Mouse (Mus musculus) liver (tissue): Measurements from ENCODE around the gene Spag8.

ENCODE experiments used
- DNase-seq: peaks from one replicate; pipeline ENCODE4 v3.0.0-alpha.2; 2020; ENCODE audit warnings: mixed read lengths

Gene Spag8

DNA sequence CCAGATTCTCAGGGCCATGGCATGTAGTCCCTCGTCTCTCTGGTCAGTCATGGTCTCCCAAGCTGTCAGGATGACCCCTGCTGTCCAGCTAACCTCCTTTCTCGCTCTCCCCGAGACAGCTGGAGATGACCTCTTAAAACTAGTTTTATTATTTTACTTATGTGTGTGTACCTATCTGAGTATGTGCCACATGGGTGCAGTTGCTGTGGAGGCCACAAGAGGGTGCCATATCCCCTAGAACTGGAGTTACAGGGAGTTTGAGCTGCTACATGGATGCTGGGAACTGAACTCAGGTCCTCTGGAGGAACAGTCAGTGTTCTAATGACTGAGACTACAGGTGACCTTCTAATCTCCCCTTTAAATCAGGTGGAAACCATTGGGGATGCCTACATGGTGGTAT, 3.6 kb downstream of the Spag8 start:
- no peak for DNase-seq

DNA sequence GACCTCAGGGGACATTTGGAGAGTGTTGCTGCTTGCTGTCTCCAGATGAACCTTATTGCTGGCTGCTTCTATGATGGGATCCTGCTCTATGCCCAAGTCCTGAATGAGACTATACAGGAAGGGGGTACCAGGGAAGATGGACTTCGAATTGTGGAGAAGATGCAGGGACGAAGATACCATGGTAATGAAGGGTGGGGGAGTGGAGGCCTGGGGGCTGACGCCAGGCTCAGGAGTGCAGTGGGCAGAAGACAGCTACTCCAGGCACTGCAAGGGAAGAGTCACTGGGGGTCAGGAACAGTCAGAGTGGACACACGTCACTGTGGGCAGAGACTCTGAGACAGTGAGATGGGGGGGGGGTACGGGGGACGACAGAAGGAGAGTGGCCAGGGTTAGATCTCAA, 12.9 kb downstream of the Spag8 start:
- no peak for DNase-seq

DNA sequence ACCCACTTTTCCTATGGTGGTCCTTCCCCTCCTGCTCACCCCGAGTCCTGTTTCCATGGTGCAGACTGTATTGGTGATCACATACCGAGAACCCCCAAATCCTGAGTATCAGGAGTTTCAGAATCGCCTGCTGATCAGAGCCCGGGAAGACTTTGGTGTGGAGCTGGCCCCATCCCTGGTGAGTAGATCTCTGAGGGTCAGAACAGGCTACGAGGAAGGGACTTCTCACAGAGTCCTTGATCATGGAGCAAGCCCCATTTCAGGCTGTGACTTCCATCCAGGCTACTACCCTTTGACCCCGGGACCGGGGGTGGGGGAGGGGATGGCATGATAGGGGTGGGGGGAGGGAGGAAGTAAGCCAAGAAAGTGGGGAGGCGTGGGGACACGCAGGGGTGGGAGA, 13.3 kb downstream of the Spag8 start:
- no peak for DNase-seq

DNA sequence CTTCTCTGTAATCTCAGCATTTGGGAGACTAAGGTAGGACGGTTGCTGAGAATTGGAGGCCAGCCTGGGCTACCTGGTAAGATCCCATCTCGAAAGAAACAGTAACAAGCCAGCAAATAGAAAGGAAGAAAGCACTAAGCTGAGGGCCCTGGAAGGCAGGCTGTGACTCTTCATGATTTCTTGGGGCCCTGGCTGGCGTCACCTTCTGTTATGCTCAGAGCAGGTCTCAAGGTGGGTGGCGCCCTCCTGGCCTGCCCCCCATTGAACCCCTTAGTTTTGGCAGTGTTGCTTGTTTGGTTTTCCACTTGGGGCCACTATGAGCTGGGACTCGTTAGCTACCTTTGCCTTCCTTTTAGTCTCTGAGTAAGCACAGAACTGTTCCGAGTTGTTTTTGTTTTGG, 16.6 kb downstream of the Spag8 start:
- DNase-seq, result no peak

DNA sequence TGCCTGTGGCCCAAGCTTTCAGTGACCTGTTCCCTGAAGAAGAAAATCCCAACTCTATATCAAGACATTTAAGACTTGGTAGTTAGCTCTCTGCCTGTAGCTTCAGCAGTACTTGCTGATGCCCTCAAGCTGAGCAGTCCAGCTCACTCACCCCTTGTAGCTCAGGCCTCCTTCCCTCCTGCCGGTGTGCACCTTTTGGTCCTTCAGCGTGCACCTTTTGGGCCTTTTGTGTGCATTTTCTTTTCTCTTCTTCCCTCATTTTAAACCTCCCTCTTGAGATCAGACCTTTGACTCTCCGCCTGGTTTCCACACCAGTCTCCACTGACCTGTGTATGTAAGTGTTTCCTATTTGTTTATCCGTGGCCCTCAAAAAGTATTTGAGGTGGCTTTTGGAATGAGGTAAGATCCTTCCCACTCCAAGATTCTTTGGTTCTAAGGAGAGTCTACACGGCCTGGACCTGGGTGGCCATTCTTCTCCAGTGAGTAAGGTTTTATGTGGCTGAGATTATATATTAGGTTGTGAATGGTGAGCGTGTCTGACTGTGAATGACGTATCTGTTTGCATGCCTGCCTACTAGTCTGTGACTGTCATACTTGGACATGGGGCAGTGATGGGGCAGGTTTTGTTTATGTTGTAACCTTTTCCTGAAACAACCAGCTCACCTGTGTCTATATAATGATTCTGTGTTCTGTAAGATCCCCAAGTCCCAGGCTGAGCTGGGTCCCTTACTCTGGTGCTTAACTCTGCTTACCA, 18.6 kb downstream of the Spag8 start:
- no peak for DNase-seq

DNA sequence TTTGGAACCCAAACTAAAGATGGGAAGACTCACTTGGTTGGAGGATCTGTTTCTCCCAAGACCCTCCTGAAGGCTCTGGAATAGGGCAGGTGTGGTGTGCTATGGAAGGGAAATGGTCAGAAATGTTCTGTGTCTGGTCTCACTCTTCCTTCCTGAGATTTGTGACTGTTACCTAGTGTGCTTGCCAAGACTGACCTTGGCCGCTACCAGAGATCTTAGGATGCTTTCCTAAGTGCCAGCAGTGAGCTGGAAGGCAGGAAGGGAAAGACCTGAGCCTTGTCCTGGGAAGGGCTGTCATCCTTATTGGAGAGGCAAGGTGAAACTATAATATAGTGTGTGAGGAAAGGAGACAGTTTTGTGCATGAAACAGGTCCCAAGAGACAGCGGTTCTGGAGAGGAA, 19.7 kb downstream of the Spag8 start:
- no peak for DNase-seq

DNA sequence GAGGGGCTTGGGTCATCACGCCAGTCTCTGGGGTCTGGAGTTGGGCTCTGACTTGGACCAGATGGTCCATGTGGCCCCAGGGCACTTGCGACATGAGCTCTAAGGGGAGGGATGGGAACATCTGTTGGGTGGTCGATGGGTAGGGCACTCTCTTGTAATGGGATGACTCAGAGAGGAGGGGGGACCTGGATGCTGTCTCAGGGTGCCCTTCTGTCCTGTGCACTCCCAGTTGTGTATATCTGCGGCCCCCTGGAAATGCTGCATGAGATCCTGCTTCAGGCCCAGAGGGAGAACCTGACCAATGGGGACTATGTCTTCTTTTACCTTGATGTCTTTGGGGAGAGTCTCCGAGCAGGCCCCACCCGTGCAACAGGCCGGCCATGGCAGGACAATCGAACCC, 20.1 kb downstream of the Spag8 start:
- DNase-seq, result no peak

DNA sequence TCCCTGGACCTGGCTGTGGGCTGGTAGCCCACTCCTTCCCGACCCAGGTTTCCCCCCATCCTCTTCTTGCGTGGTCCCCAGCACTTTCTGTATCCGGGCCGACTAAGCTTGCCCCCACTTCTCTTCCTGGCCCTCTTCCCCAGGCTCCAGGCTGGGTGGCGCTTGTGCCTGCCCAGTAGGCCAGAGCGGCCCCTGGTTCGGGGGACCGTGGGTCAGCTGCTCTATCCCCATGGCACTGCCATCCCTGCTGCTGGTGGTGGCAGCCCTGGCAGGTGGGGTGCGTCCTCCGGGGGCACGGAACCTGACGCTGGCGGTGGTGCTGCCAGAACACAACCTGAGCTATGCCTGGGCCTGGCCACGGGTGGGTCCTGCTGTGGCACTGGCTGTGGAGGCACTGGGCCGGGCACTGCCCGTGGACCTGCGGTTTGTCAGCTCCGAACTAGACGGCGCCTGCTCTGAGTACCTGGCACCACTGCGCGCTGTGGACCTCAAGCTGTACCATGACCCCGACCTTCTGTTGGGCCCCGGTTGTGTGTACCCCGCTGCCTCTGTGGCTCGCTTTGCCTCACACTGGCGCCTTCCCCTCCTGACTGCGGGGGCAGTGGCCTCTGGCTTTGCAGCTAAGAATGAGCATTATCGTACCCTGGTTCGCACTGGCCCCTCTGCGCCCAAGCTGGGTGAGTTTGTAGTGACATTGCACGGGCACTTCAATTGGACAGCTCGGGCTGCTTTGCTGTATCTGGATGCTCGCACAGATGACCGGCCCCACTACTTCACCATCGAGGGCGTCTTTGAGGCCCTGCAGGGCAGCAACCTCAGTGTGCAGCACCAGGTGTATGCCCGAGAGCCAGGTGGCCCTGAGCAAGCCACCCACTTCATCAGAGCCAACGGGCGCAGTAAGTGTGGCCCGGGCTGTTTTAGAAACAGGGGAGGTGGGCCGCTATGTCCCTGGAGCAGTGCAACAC, 21.2 kb downstream of the Spag8 start:
- no peak for DNase-seq

DNA sequence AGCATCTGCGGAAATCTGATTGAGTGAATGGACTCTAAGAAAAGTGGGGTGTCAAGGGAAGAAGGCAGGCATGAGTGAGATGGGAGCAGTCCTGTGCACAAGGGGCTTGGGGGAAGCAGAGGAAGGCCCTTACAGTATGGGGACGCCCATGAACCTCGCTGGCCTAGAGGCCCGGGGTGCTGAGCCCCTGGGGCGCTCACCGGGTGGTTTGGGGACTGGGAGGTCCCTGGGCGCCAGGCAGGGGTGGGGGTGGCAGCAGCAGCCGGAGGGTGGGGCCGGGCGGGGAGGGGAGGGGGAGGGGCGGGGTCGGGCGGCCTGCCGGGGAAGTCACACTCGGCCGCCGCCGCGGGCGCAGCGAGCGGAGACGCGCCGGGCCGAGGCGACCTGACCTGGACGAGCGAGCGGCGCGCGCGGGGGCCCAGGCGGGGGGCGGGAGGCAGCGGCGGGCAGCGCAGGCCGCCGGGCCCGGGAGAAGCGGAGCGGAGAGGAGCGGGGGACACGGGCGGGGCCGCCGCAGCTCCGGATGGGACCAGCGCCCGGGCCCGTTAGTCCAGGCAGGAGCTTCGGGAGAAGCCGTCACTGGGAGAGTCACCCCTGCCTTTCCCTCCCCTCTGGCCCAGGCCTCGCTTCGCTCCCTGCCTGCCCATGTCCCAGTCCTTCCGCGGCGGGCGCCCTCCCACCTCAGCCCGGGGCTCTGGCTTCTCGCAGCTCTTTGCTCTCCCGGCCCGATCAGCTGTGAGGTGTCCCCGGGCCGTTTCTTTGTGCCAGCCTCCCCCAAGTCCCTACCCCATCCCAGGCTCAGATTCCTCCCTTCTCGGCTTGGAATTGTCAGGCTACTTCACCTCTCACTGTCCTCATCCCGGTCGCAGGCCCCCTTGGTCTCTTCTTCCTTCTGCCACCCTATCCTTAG, 22.1 kb downstream of the Spag8 start, which contains the start of gene Npr2:
Gene Npr2, plus strand, starts transcription at position 890 of the 910 bp plus-strand sequence.
- peak; percentile 59 for DNase-seq

DNA sequence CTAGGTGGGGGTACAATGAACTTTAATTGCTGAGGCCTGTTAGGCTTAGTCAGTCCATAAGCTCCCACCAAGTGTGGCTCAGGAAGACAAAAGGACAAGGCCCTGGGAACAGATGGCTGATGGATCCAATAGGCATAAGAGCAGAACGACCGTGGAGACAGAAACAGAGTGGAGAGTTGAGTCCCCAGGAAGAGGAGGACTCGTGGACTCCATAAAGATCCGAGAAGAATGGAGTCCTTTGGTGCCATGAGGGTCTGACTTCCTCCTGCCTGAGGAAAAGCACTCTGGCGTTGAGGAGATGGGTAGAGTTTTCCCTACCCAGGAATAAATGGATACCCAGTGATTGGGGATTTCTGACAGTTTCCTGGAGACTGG, 22.7 kb downstream of the Spag8 start:
- DNase-seq, result no peak

DNA sequence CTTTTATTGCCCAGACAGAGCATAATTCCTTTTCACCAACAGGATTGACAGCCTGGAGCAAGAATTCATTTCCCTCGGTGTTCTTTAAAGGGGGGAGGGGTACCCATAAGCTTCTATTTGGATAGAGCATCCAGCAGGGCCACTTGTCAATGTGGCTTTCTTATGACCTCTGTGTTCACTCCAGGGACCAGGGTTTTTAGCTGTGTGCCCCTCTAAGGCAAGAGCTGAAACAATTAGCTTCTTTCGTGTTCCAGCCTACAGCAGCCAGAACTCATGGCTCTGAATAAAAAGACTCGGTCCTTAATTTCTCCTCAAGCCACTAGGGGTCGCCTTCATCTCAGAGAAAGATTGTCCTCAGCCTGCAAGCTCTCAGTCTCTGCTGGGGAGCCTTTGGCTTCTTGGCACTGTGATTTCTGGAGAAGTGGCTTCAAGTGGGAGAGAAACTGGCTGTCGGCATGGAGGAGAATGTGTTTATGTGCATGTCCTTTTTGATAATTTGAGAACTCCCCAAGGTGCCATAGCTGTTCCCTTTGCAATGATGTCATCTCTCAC, 23.3 kb downstream of the Spag8 start:
- peak; percentile 71 for DNase-seq

DNA sequence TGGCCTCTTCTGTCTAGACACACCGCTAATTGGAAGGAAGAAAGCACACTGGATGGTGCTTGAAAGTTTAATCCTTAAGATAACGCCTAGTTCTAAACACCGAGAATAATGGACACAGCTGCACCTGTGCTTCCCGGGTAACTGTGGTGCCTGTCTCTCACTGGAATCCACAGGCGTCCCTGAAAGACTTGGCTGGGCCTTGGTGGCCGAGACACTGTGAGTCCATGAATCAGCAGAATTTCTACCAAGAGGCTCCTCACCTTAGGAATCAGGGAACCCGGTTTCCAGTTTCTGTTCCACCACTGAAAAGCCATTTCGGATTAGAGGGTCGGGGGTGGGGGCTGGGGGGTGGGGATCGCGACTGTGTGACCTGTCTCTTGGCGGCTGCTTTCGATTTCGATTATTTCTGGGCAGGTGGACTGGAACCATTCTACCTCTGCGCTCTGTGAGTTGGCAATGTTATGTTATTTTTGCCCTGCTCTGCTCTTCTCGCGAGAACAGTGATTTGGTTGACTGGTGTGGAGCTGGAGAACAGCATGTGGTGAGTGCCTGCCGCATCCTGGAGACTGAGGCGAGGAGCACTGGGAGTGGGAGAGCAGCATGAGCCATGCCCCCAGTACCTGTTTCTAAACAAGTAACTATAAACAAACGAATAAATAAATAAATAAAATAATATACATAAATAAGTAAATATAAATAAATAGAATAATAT, 24.1 kb downstream of the Spag8 start:
- DNase-seq, result peak; percentile 43

DNA sequence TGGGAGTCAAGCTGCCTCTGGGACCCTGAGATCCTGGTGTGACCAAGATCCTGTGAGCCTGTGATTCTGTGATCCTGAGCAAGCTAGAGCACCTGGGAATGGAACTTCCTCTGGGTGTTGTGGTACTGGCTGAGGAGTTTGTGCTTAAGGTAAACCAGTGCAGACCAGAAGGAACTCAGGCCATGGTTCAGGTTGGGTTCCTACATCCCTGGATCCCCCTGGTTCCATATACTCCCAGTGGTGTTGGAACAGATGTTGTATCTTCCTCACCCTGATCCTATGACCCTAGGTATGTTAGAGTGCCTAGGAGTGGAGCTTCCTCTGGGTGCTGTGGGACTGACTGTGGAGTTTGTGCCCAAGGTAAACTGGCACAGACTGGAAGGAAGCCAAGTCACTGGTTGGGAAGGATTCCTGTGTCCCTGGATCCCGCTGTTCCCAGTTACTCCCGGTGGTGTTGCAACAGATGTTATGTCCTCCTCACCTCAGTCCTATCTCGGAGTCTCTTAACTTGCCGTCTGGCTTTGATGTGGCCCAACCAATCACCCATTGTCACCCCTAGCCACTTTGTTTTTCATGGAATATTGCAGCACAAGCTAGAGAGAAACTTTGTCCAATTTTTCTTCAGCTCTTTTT, 33.1 kb downstream of the Spag8 start:
- DNase-seq, result no peak

DNA sequence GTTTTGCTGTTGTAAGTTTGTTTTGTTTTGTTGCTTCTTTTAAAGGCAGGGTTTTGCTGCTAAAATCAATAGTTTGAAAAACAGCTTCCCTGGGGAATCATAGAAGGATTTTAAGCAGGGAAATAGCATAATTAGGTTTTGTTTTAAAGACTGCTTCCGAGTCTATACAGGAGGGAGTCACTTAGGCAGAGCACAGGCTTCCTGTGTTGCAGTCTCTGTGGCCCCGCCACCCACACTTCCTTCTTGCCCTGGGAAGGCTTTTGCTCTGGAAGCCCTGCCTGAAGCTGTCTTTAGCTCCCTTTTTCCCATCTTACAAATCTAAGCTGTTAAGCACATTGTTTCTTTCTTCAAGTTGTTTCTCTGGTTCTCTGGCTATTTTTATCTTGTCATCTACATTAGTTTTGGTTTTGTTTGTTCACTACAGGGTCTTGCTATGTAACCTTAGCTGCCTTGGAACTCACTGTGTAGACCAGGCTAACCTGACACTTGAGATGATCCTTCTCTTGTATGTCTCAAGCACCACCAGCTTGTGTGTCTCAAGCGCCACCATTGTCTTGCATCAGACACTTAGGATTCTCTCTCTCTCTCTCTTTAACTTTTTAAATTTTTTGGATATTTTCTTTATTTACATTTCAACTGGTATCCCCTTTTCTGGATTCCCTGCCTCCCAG, 40.2 kb downstream of the Spag8 start:
- DNase-seq, result peak; percentile 45

DNA sequence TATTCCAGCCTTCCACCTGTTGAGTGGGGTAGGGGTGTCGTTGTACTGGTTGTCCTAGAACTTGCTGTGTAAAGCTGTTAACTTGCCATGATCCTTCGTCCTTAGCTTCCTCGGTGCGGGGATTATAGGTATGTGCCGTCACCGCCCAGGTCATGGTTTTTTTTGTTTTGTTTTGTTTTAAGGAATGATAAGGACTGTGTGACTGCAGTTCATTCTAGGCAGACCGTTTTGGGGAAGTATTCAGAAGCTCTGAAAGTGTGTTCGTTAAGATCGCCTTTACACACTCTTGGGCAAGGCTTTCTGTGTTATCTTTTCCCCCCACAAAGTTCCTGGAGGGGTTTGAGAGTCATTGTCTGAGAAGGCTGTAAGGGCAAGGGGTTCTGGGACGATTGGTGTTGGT, 40.9 kb downstream of the Spag8 start:
- no peak for DNase-seq

DNA sequence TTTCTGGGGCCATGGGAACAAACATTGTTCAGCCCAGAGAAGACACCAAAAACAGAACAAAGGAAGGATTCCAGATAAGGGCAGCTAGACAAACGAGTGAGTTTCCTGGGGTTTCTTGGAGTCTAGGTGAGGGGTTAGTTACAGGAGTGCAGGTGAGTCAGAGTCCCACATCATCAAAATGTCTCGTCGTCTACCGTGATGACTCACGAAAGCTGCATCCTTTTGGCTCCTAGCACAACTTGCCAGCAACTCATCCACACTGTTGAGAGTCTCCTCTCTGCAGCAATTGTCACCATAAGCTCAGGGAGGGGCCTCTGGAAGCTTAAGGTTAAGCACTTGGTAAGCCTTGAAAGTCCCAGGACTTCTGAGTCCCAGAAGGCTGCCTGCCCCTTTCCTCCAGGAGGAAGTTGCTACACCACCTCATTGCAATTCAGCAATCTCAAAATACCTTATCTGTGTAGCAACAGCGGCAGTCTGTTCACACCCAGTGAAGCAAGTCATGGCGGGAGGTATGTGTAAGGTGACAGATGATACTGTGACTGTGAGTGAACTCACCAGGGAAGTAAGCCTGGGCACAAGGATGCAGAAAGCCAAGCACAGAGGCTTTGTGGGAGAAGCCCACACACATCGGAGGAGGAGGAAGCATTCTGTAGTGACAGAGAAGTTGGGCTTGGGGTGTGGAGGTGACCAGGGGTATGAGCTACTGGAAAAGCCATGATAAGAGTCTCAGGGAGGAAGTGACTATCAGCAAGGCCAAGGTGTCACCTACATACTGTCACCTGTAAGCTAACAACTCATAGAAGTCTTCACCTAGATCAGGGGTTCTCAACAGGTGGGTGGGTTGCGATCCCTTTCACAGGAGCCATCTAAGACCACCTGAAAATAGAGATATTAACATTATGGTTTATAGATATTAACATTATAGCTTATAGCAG, 48.4 kb downstream of the Spag8 start:
- peak; percentile 79 for DNase-seq

DNA sequence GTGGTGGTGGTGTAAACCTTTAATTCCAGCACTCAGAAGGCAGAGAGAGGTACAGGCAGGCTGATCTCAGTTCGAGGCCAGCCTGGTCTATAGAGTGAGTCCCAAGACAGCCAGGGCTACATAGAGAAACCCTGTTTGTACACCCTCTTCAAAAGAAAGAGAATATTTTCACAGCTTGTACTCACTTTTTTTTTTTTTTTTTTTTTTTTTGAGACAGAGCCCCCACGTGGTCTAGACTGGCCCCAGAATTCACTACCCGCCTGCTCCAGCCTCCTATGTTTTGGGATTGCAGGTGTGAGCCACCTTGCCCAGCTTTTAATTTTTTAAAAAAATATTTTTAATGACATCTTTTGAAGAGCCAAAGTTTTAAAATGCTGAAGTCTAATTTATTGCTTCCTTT, 49.3 kb downstream of the Spag8 start:
- DNase-seq, result no peak
